Mouse (Mus musculus) liver, postnatal 0 days (tissue): ENCODE results near the gene Npy2r.

Source experiments
- CTCF ChIP-seq: sonication (generic); IDR thresholded peaks from 2 replicates; pipeline ENCODE4 v1.5.1; 2016; ENCODE audit warnings: antibody characterized with exemption, low read depth
- EP300 ChIP-seq: IDR thresholded peaks from 2 replicates; pipeline ENCODE4 v1.6.1; 2016; ENCODE audit warnings: antibody characterized with exemption, low read depth, mild to moderate bottlenecking

DNA sequence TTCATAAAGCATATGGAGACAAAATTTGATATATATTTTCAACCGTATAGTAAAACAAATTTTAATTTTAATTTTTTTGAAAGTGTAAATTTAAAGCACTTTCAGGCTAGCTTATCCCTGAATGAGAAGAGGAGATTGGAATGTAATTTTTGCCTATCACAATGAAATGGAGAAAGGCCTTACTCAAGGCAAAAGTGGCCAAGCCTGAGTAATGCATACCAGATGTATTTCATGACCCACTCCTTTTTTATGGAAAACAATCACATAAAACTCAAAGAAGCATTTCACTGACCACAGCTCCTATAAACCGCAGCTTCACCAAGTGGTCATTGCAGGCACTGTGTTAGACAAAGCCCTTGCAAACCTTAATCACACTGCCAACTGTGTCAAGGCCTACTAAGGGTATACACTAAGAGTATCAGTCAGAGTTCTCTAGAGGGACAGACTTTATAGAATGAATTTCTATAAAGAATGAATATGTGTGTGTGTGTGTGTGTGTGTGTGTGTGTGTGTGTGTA lies 8.5 kb upstream of the Npy2r start:
- TF ChIP-seq CTCF (no peak), EP300 (no peak)
